Mouse (Mus musculus) lung, postnatal 0 days (tissue): ENCODE measurements around the gene Cryge. TPM values are rescaled to one million over a fixed set of nuclear protein-coding genes. Genes with fewer than 3 reads are reported as not detected.

Experiments used
- ATAC-seq: fragments of 200-750 bp; cut with Nextera tagmentation; 2 replicates; pipeline ENCODE4 v1.8.0; 2017; ENCODE audit warnings: moderate library complexity
- DNase-seq: peaks from one replicate; pipeline ENCODE4 v3.0.0-alpha.2; 2016; ENCODE audit warnings: low spot score
- H3K27ac ChIP-seq: fragments of 300-500 bp; sonication (generic); 2 replicates; pipeline ENCODE4 v1.5.1; 2014; ENCODE audit warnings: antibody characterized with exemption, mild to moderate bottlenecking, low read length, mixed read lengths
- H3K27me3 ChIP-seq: fragments of 300-500 bp; sonication (generic); replicated peaks from 2 replicates; pipeline ENCODE4 v1.6.1; 2014; ENCODE audit warnings: low read length, mixed read lengths; ENCODE audit not compliant: insufficient read depth
- H3K36me3 ChIP-seq: fragments of 300-500 bp; sonication (generic); 2 replicates; pipeline ENCODE4 v1.6.1; 2014; ENCODE audit warnings: low read length, mixed read lengths; ENCODE audit not compliant: insufficient read depth
- H3K4me1 ChIP-seq: fragments of 300-500 bp; sonication (generic); 2 replicates; pipeline ENCODE4 v1.6.1; 2014; ENCODE audit warnings: antibody characterized with exemption, low read depth, low read length, mixed read lengths; ENCODE audit not compliant: insufficient read depth
- H3K4me2 ChIP-seq: fragments of 300-500 bp; sonication (generic); replicated peaks from 2 replicates; pipeline ENCODE4 v1.6.1; 2014; ENCODE audit warnings: low read depth, mild to moderate bottlenecking, low read length, moderate library complexity, mixed read lengths
- H3K4me3 ChIP-seq: fragments of 300-500 bp; sonication (generic); 2 replicates; pipeline ENCODE4 v1.5.1; 2014; ENCODE audit warnings: low read depth, low read length
- H3K9ac ChIP-seq: fragments of 300-500 bp; sonication (generic); replicated peaks from 2 replicates; pipeline ENCODE4 v1.6.1; 2014; ENCODE audit warnings: low read depth, mild to moderate bottlenecking
- H3K9me3 ChIP-seq: fragments of 300-500 bp; sonication (generic); 2 replicates; pipeline ENCODE4 v1.6.1; 2016; ENCODE audit warnings: low read length, mixed read lengths
- CTCF ChIP-seq: IDR thresholded peaks from 2 replicates; pipeline ENCODE4 v1.5.1; 2016; ENCODE audit warnings: antibody characterized with exemption, mild to moderate bottlenecking
- EP300 ChIP-seq: IDR thresholded peaks from 2 replicates; pipeline ENCODE4 v1.6.1; 2016; ENCODE audit warnings: antibody characterized with exemption, mild to moderate bottlenecking, control low read depth
- WGBS: fragments of 180-500 bp; shearing (Covaris S2); extraction: QIAGEN DNeasy Blood & Tissue Kit; methylation state at CpG from one replicate; pipeline ENCODE4 v1.1.7; 2014; 5-methylcytosine and 5-hydroxymethylcytosine counted together
- polyA plus RNA-seq: library from polyadenylated mRNA; unstranded; fragments of >200 nt; fragmentation: Nextera tagmentation; extraction: Ambion mirVana; gene quantifications from 2 replicates; pipeline ENCODE4 v1.2.1, GENCODE M21; 2015

Gene Cryge
- polyA plus RNA-seq, 1 experiment from 2014 or later, result not detected

GRCm38 (mm10) chr1:65048781-65049180 is 2.2 kb downstream of the Cryge start:
- TF ChIP-seq CTCF (no peak), EP300 (no peak)
- 53% methylated on average over 12 of the region's 12 CpGs for WGBS

GRCm38 (mm10) chr1:65046401-65047109 is 4.4 kb downstream of the Cryge start:
- Histone ChIP-seq H3K27me3 (no peaks in the 10 kb centered on the region), H3K36me3 (no peaks in the 10 kb centered on the region), H3K4me1 (no peaks in the 10 kb centered on the region), H3K9me3 (no peaks in the 10 kb centered on the region), H3K9ac (no peak overlapping the region), H3K27ac (no peak overlapping the region), H3K4me3 (no peak overlapping the region), H3K4me2 (no peak overlapping the region)
- TF ChIP-seq EP300 (no peak), CTCF (peak; percentile 71)
- ATAC-seq, result no peak
- peak; percentile 68 for DNase-seq
- WGBS, result 35% methylated on average over 8 of the region's 8 CpGs

More at GRCm38 (mm10) chr1:65048781-65049180, 2.2 kb downstream of the Cryge start:
- Histone ChIP-seq H3K27ac (no peak overlapping the region), H3K36me3 (no peaks in the 10 kb centered on the region), H3K9me3 (no peaks in the 10 kb centered on the region), H3K4me2 (no peak overlapping the region), H3K4me1 (no peaks in the 10 kb centered on the region), H3K9ac (no peak overlapping the region), H3K27me3 (no peaks in the 10 kb centered on the region), H3K4me3 (no peak overlapping the region)
- ATAC-seq (no peak), DNase-seq (no peak)

- Histone ChIP-seq H3K27ac (no peak overlapping the region), H3K9ac (no peak overlapping the region), H3K9me3 (no peaks in the 10 kb centered on the region), H3K4me1 (no peaks in the 10 kb centered on the region), H3K4me3 (no peak overlapping the region), H3K27me3 (no peaks in the 10 kb centered on the region), H3K36me3 (no peaks in the 10 kb centered on the region), H3K4me2 (no peak overlapping the region)
- no peak for ATAC-seq
- 81% methylated on average over 2 of the region's 2 CpGs for WGBS
- TF ChIP-seq EP300 (no peak), CTCF (no peak)
- DNase-seq, result no peak
Measured at GRCm38 (mm10) chr1:65043433-65043832, 7.5 kb downstream of the Cryge start.

GRCm38 (mm10) chr1:65041837-65042236 is 9.1 kb downstream of the Cryge start:
- Histone ChIP-seq H3K4me1 (no peaks in the 10 kb centered on the region), H3K27me3 (no peaks in the 10 kb centered on the region), H3K4me2 (no peak overlapping the region), H3K9ac (no peak overlapping the region), H3K27ac (no peak overlapping the region), H3K4me3 (no peak overlapping the region), H3K36me3 (no peaks in the 10 kb centered on the region), H3K9me3 (no peaks in the 10 kb centered on the region)
- DNase-seq (no peak), ATAC-seq (no peak)
- no peak for TF ChIP-seq EP300
- no peak for TF ChIP-seq CTCF
- 83% methylated on average over 3 of the region's 3 CpGs for WGBS

- Histone ChIP-seq H3K9ac (no peak overlapping the region), H3K27ac (no peak overlapping the region), H3K9me3 (no peaks in the 10 kb centered on the region), H3K4me1 (no peaks in the 10 kb centered on the region), H3K27me3 (no peaks in the 10 kb centered on the region), H3K36me3 (no peaks in the 10 kb centered on the region), H3K4me2 (no peak overlapping the region), H3K4me3 (no peak overlapping the region)
- 54% methylated on average over 6 of the region's 6 CpGs for WGBS
- TF ChIP-seq EP300 (no peak), CTCF (no peak)
- peak; percentile 29 for DNase-seq
- ATAC-seq, result no peak
Measured at GRCm38 (mm10) chr1:65040806-65041205, 10.1 kb downstream of the Cryge start.

GRCm38 (mm10) chr1:65039679-65040078 is 11.3 kb downstream of the Cryge start:
- Histone ChIP-seq H3K4me3 (no peak overlapping the region), H3K27ac (no peak overlapping the region), H3K4me2 (no peak overlapping the region), H3K9ac (no peak overlapping the region), H3K4me1 (no peaks in the 10 kb centered on the region), H3K27me3 (no peaks in the 10 kb centered on the region), H3K9me3 (no peaks in the 10 kb centered on the region), H3K36me3 (no peaks in the 10 kb centered on the region)
- DNase-seq (no peak), ATAC-seq (no peak)
- WGBS, result 64% methylated on average over 3 of the region's 3 CpGs
- no peak for TF ChIP-seq EP300
- TF ChIP-seq CTCF, result no peak
